Mouse (Mus musculus) neural tube, embryonic 14.5 days (tissue): Measurements from ENCODE around the gene Imp3. TPM values are rescaled to one million over a fixed set of nuclear protein-coding genes. Genes with fewer than 3 reads are reported as not detected.
A peak's percentile ranks its signal among the peaks of the same experiment; 100 is the strongest.

Experiments used
- ATAC-seq: fragments of 200-750 bp; cut with Nextera tagmentation; 2 replicates; pipeline ENCODE4 v1.8.0; 2017; ENCODE audit warnings: low read depth, mild to moderate bottlenecking, moderate TSS enrichment, moderate library complexity
- H3K27ac ChIP-seq: fragments of 300-500 bp; sonication (generic); 2 replicates; pipeline ENCODE4 v1.5.1; 2014; ENCODE audit warnings: low read depth, mild to moderate bottlenecking, control low read depth, low read length, moderate library complexity, mixed read lengths
- H3K27me3 ChIP-seq: fragments of 300-500 bp; sonication (generic); 2 replicates; pipeline ENCODE4 v1.6.1; 2014; ENCODE audit warnings: low read length; ENCODE audit not compliant: control insufficient read depth, insufficient read depth
- H3K36me3 ChIP-seq: fragments of 300-500 bp; sonication (generic); 2 replicates; pipeline ENCODE4 v1.6.1; 2014; ENCODE audit warnings: low read length, mixed read lengths; ENCODE audit not compliant: control insufficient read depth, insufficient read depth
- H3K4me1 ChIP-seq: fragments of 300-500 bp; sonication (generic); 2 replicates; pipeline ENCODE4 v1.6.1; 2014; ENCODE audit warnings: low read length; ENCODE audit not compliant: control insufficient read depth, insufficient read depth
- H3K4me2 ChIP-seq: fragments of 300-500 bp; sonication (generic); 2 replicates; pipeline ENCODE4 v1.6.1; 2014; ENCODE audit warnings: mild to moderate bottlenecking, low read depth, low read length, control low read depth
- H3K4me3 ChIP-seq: fragments of 300-500 bp; sonication (generic); 2 replicates; pipeline ENCODE4 v1.5.1; 2014; ENCODE audit warnings: low read depth, low read length, control low read depth, mixed read lengths
- H3K9ac ChIP-seq: fragments of 300-500 bp; sonication (generic); replicated peaks from 2 replicates; pipeline ENCODE4 v1.6.1; 2014; ENCODE audit warnings: low read depth, mild to moderate bottlenecking, control low read depth, low read length, mixed read lengths
- H3K9me3 ChIP-seq: fragments of 300-500 bp; sonication (generic); 2 replicates; pipeline ENCODE4 v1.6.1; 2016; ENCODE audit warnings: low read length; ENCODE audit not compliant: control insufficient read depth
- WGBS: fragments of 180-500 bp; shearing (Covaris S2); extraction: QIAGEN DNeasy Blood & Tissue Kit; methylation state at CpG from one replicate; pipeline ENCODE4 v1.1.7; 2014; 5-methylcytosine and 5-hydroxymethylcytosine counted together
- polyA plus RNA-seq: library from polyadenylated mRNA; unstranded; fragments of >200 nt; fragmentation: Nextera tagmentation; extraction: Ambion mirVana; gene quantifications from 2 replicates; pipeline ENCODE4 v1.2.1, GENCODE M21; 2014

Gene Imp3
- polyA plus RNA-seq, 1 experiment from 2014 or later, result 71.3 TPM

DNA sequence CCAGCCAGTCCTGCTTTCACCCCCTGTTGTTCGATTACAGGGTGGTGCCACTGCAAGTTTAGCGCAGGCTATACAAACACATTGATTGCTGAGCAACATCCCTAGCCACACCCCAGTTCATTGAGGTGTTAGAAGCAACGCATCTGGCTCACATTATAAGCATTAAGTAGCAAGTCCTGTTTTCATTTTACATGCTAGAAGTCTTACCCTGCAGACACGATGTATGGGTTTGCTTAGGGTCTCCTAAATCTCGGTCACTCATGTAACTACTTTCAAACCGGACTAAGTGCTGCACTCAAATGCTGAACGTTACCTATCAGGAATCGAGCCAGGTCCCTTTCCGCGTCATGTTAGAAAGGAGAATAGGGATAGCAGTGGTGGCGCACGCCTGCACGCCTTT is 12.5 kb downstream of the Imp3 start:
- WGBS, result 26% methylated on average over 13 of the region's 13 CpGs
- ATAC-seq, result no peak
- H3K4me3 ChIP-seq, result peak overlapping the region; percentile 14
- H3K27me3 ChIP-seq, result no peaks in the 10 kb centered on the region
- H3K9ac ChIP-seq, result no peak overlapping the region
- no peaks in the 10 kb centered on the region for H3K9me3 ChIP-seq
- H3K4me1 ChIP-seq, result peaks cover 3% of the 10 kb centered on the region; the same call in 1 of the 2 replicates
- H3K27ac ChIP-seq, result no peak overlapping the region
- H3K4me2 ChIP-seq, result peak overlapping the region; percentile 33
- no peaks in the 10 kb centered on the region for H3K36me3 ChIP-seq

DNA sequence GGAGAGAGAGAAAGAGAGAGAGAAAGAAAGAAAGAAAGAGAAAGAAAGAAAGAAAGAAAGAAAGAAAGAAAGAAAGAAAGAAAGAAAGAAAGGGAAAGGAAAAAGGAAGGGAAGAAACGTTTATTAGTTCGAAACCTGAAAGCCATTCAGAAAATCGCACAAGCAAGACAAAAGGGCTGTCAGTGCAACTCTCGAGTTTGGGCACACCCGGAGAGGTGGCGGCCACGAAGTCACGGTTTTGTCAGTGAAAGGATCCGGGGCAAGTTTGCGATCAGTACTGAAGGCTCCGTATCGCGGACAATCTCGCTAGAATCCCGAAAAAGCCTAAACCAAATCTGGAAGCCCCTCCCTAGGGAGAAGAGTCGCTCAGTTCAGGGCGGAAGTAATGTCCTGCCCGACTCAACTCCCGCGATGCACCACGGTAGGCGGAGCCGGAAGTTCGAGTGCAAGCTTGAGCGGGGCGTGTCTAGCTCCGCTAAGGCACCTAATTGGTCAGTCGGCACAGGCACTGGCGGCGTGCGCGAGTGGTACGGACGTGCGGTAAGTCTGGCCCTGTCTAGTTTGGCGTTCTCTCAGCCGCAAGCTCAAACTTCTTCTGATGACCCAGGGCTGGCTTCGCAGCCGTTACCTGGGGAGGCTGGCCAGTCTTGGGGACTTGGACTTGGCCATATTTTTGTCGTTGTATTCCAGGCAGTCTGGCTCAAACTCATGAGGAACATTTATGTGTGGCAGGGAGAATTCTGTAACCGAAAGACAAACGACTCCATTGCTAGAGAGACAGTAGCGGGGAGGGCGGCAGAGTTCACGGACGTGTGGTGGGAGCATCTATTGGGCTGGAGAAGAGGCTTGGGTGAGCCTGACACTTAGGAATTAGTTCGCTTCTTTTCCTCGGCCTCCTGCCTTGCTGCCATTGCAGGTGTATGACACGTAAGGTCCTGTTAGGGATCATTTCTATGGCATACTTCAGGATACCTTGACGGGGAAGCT is 13.4 kb downstream of the Imp3 start, which contains the start of gene Snupn:
TSS of gene Snupn (plus strand) at position 465 of the 987 bp plus-strand sequence.
- Histone ChIP-seq H3K9ac (peak within 1 kb of the TSS; percentile 69), H3K4me3 (peak within 1 kb of the TSS; percentile 50), H3K4me2 (peak within 1 kb of the TSS; percentile 80), H3K27me3 (no peaks in the 10 kb centered on the region), H3K9me3 (no peaks in the 10 kb centered on the region), H3K4me1 (peaks cover 3% of the 10 kb centered on the region; the same call in 1 of the 2 replicates), H3K36me3 (no peaks in the 10 kb centered on the region), H3K27ac (peak within 1 kb of the TSS; percentile 78)
- under 1% methylated on average over 50 of the region's 50 CpGs for WGBS
- ATAC-seq, result peak; percentile 100

GRCm38 (mm10) chr9:56953562-56953961 is 16.3 kb downstream of the Imp3 start:
- no peak for ATAC-seq
- Histone ChIP-seq H3K9me3 (no peaks in the 10 kb centered on the region), H3K27ac (no peak overlapping the region), H3K4me2 (no peak overlapping the region), H3K9ac (no peak overlapping the region), H3K36me3 (no peaks in the 10 kb centered on the region), H3K27me3 (no peaks in the 10 kb centered on the region), H3K4me1 (peaks cover 3% of the 10 kb centered on the region; the same call in 1 of the 2 replicates), H3K4me3 (no peak overlapping the region)
- WGBS, result 95% methylated on average over 1 of the region's 1 CpGs

- WGBS, result 80% methylated on average over 7 of the region's 7 CpGs
- ATAC-seq, result no peak
- H3K4me2 ChIP-seq, result no peak overlapping the region
- peaks cover 3% of the 10 kb centered on the region; the same call in 1 of the 2 replicates for H3K36me3 ChIP-seq
- no peak overlapping the region for H3K27ac ChIP-seq
- H3K4me3 ChIP-seq, result no peak overlapping the region
- no peaks in the 10 kb centered on the region for H3K4me1 ChIP-seq
- no peaks in the 10 kb centered on the region for H3K27me3 ChIP-seq
- no peak overlapping the region for H3K9ac ChIP-seq
- H3K9me3 ChIP-seq, result no peaks in the 10 kb centered on the region
Measured at GRCm38 (mm10) chr9:56956966-56957675, 19.8 kb downstream of the Imp3 start.

DNA sequence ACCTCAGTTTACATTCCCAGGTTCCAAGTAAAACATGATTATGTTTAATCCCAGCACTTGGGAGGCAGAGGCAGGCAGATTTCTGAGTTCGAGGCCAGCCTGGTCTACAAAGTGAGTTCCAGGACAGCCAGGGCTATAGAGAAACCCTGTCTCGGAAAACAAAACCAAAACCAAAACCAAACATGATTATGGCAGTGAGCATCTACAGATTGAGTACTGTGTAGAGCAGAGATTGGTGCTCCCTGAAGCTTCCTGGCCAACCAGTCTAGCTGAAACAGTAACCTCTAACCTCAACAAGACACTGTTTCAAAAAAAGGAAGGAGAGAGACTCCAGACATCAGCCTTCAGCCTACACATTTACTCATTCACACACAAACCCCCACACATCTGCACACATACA is 21.4 kb downstream of the Imp3 start:
- Histone ChIP-seq H3K27ac (no peak overlapping the region), H3K27me3 (no peaks in the 10 kb centered on the region), H3K4me2 (no peak overlapping the region), H3K4me3 (no peak overlapping the region), H3K9ac (no peak overlapping the region), H3K36me3 (peaks cover 7% of the 10 kb centered on the region; the same call in 1 of the 2 replicates), H3K4me1 (no peaks in the 10 kb centered on the region), H3K9me3 (no peaks in the 10 kb centered on the region)
- WGBS, result 98% methylated on average over 2 of the region's 2 CpGs
- ATAC-seq, result no peak

DNA sequence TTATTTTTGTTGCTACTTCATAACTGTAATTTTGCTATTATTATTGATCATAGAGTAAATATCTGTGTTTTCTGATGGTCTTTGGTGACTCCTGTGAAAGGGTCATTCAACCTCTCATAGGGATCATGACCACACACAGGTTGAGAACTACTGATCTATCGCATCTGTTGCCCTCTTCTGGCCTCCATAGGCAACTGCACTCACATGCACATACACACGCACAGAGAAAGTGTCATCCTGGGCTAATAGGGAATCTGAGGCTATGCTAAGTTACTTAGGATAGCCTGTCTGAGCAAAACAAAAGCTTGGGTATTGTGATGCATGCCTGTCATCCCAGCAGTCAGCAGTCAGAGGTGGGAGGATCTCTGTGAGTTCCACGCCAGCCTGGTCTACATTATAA is 24.3 kb downstream of the Imp3 start:
- Histone ChIP-seq H3K4me1 (no peaks in the 10 kb centered on the region), H3K27me3 (no peaks in the 10 kb centered on the region), H3K4me2 (no peak overlapping the region), H3K9ac (no peak overlapping the region), H3K9me3 (no peaks in the 10 kb centered on the region), H3K36me3 (peaks cover 13% of the 10 kb centered on the region; the same call in 1 of the 2 replicates), H3K4me3 (no peak overlapping the region), H3K27ac (no peak overlapping the region)
- no peak for ATAC-seq
- WGBS, result 96% methylated on average over 3 of the region's 3 CpGs

- Histone ChIP-seq H3K36me3 (0 out of 2 replicates have a peak, but pooled peaks cover 8% of the 10 kb centered on the region), H3K27ac (no peak overlapping the region), H3K4me2 (no peak overlapping the region), H3K4me1 (no peaks in the 10 kb centered on the region), H3K9me3 (no peaks in the 10 kb centered on the region), H3K4me3 (no peak overlapping the region), H3K9ac (no peak overlapping the region), H3K27me3 (no peaks in the 10 kb centered on the region)
- 86% methylated on average over 2 of the region's 2 CpGs for WGBS
- ATAC-seq, result no peak
Measured at GRCm38 (mm10) chr9:56970158-56970557, 32.9 kb downstream of the Imp3 start.

- Histone ChIP-seq H3K9ac (no peak overlapping the region), H3K27me3 (no peaks in the 10 kb centered on the region), H3K4me3 (no peak overlapping the region), H3K4me1 (no peaks in the 10 kb centered on the region), H3K4me2 (no peak overlapping the region), H3K27ac (no peak overlapping the region), H3K9me3 (no peaks in the 10 kb centered on the region), H3K36me3 (0 out of 2 replicates have a peak, but pooled peaks cover 8% of the 10 kb centered on the region)
- no peak for ATAC-seq
- WGBS, result 83% methylated on average over 8 of the region's 8 CpGs
Measured at GRCm38 (mm10) chr9:56973960-56974524, 36.8 kb downstream of the Imp3 start.
